Mouse (Mus musculus): ENCODE measurements at regions not wholly inside any gene's neighbourhood (a gene's known extent, or its start where the extent isn't known, plus 50 kb on each side); places are given as distances from the start of the nearest gene placed in this dataset.

DNA sequence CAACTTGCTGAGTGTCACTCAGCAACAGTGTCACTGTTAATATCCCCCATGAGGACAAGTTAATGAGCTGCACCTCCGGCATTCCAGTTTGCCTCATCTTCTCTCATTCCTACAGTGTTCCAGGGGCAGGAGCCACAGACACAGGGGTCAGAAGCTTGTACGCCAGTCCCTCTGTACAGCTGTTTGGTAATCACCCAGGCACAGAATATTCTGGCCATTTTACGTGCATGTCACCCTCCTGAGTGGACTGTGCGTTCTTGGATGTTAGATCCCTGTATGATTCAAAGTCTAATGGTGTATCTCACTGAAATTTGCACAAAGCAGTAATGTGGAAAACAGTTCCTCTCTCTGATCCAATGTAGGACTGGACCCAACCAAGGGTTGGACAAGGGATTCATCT lies 66.7 kb upstream of the Lpp start:
- TF ChIP-seq CTCF (IDR thresholded peaks at IDR 0.05; ENCODE audit: control insufficient read depth, insufficient read depth, low read length), result no peak
- TF ChIP-seq POLR2A (IDR thresholded peaks at IDR 0.05; ENCODE audit: borderline replicate concordance, control insufficient read depth, low read depth, low read length), result no peak
